Mouse (Mus musculus) liver, postnatal 0 days (tissue): ENCODE data around the gene Tubb1.

ENCODE experiments used
- CTCF ChIP-seq: sonication (generic); IDR thresholded peaks from 2 replicates; pipeline ENCODE4 v1.5.1; 2016; ENCODE audit warnings: antibody characterized with exemption, low read depth
- EP300 ChIP-seq: IDR thresholded peaks from 2 replicates; pipeline ENCODE4 v1.6.1; 2016; ENCODE audit warnings: antibody characterized with exemption, low read depth, mild to moderate bottlenecking

- TF ChIP-seq CTCF (no peak), EP300 (no peak)
These were observed 51.8 kb downstream of the Tubb1 start for GRCm38 (mm10) chr2:174502321-174502720.
